Mouse (Mus musculus) lung, adult 2 months (tissue): ENCODE measurements around the gene U2surp.

Experiments
- CTCF ChIP-seq: fragments of 200-500 bp; IDR thresholded peaks from 2 replicates; pipeline ENCODE4 v1.5.1; 2011; ENCODE audit warnings: mild to moderate bottlenecking, low read length, control low read depth; ENCODE audit not compliant: insufficient read depth
- POLR2A ChIP-seq: fragments of 200-500 bp; IDR thresholded peaks from 2 replicates; pipeline ENCODE4 v1.6.1; 2011; ENCODE audit warnings: low read depth, mild to moderate bottlenecking, control low read depth, low read length, borderline replicate concordance; ENCODE audit errors: extremely low read depth

DNA sequence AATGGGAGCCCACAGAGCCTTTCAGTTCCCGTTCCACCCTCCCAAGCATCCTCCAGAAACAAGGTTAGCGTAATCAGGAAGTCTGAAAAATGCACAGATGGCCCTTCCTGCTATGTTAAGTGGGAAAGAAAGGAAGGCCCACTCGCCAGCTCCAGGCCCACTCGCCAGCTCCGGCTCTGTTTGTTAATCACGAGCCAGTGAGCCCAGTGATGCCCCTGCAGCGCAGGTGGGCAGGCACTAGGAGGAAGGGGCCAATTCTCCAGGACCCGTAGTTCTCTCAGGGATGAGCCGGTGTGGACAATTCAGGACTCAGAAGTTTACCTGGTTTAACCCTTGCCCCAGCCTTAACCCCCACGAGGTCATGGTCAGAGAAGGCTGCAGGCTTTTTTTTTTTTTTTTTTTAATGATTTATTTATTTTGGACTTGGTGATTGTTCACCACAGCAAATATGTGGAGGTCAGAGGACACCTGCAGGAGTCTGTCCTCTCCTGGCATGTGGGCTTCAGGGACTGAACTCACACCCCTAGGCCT is 40.4 kb upstream of the U2surp start:
- TF ChIP-seq POLR2A (no peak), CTCF (no peak)
